Mouse (Mus musculus) midbrain, embryonic 11.5 days (tissue): ENCODE results near the gene Pet100. TPM values are rescaled to one million over a fixed set of nuclear protein-coding genes. Genes with fewer than 3 reads are reported as not detected.

Experiments used
- ATAC-seq: fragments of 200-750 bp; cut with Nextera tagmentation; 2 replicates; pipeline ENCODE4 v1.8.0; 2017; ENCODE audit warnings: moderate TSS enrichment, moderate library complexity; ENCODE audit not compliant: low FRiP score
- DNase-seq: peaks from one replicate; pipeline ENCODE4 v3.0.0; 2015; ENCODE audit warnings: low spot score; ENCODE audit errors: missing footprints
- H3K27ac ChIP-seq: fragments of 300-500 bp; sonication (generic); 2 replicates; pipeline ENCODE4 v1.5.1; 2014; ENCODE audit warnings: low read depth, low read length
- H3K27me3 ChIP-seq: fragments of 300-500 bp; sonication (generic); 2 replicates; pipeline ENCODE4 v1.6.1; 2014; ENCODE audit warnings: mild to moderate bottlenecking, low read length, moderate library complexity, mixed read lengths; ENCODE audit not compliant: control insufficient read depth, insufficient read depth
- H3K36me3 ChIP-seq: fragments of 300-500 bp; sonication (generic); 2 replicates; pipeline ENCODE4 v1.6.1; 2014; ENCODE audit warnings: mild to moderate bottlenecking, low read length, moderate library complexity, mixed read lengths; ENCODE audit not compliant: control insufficient read depth, insufficient read depth
- H3K4me1 ChIP-seq: fragments of 300-500 bp; sonication (generic); 2 replicates; pipeline ENCODE4 v1.6.1; 2014; ENCODE audit warnings: low read length; ENCODE audit not compliant: control insufficient read depth, insufficient read depth
- H3K4me2 ChIP-seq: fragments of 300-500 bp; sonication (generic); 2 replicates; pipeline ENCODE4 v1.6.1; 2014; ENCODE audit warnings: mild to moderate bottlenecking, moderate library complexity
- H3K4me3 ChIP-seq: fragments of 300-500 bp; sonication (generic); 2 replicates; pipeline ENCODE4 v1.5.1; 2014; ENCODE audit warnings: low read depth, low read length
- H3K9ac ChIP-seq: fragments of 300-500 bp; sonication (generic); 2 replicates; pipeline ENCODE4 v1.6.1; 2014; ENCODE audit warnings: low read length
- H3K9me3 ChIP-seq: fragments of 300-500 bp; sonication (generic); 2 replicates; pipeline ENCODE4 v1.6.1; 2016; ENCODE audit warnings: low read length; ENCODE audit not compliant: control insufficient read depth
- WGBS: fragments of 180-500 bp; shearing (Covaris S2); extraction: QIAGEN DNeasy Blood & Tissue Kit; methylation state at CpG from one replicate; pipeline ENCODE4 v1.1.7; 2014; 5-methylcytosine and 5-hydroxymethylcytosine counted together
- polyA plus RNA-seq: library from polyadenylated mRNA; unstranded; fragments of >200 nt; fragmentation: Nextera tagmentation; extraction: Ambion mirVana; gene quantifications from 2 replicates; pipeline ENCODE4 v1.2.1, GENCODE M21; 2014

Gene Pet100
- polyA plus RNA-seq, 1 experiment from 2014 or later, result 113 TPM

DNA sequence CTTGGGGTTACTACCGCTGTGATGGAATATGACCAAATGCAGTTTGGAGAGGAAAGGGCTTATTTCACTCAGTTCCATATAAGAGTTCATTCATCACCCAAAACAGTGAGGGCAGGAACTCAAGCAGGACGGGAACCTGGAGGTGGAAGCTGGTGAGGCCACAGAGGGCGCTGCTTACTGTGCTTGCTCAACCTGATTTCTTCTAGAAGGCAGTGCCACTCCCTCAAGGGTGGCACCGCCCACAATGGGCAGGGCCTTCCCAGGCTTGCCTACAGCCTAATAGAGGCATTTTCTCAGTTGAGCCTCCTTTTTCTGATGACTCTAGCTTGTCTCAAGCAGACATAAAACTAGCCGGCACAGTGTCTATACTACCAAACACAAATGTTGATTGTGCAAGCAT lies 24.5 kb downstream of the Pet100 start:
- no peak for DNase-seq
- no peaks in the 10 kb centered on the region for H3K36me3 ChIP-seq
- H3K4me1 ChIP-seq, result no peaks in the 10 kb centered on the region
- no peaks in the 10 kb centered on the region for H3K9me3 ChIP-seq
- no peak overlapping the region for H3K4me2 ChIP-seq
- H3K27me3 ChIP-seq, result no peaks in the 10 kb centered on the region
- no peak for ATAC-seq
- 24% methylated on average over 5 of the region's 5 CpGs for WGBS
- H3K9ac ChIP-seq, result no peak overlapping the region
- H3K4me3 ChIP-seq, result no peak overlapping the region
- H3K27ac ChIP-seq, result no peak overlapping the region

GRCm38 (mm10) chr8:3646824-3647531 lies 25.6 kb downstream of the Pet100 start:
- H3K4me2 ChIP-seq, result no peak overlapping the region
- H3K9ac ChIP-seq, result no peak overlapping the region
- H3K27ac ChIP-seq, result no peak overlapping the region
- ATAC-seq (no peak), DNase-seq (no peak)
- H3K36me3 ChIP-seq, result no peaks in the 10 kb centered on the region
- WGBS, result 84% methylated on average over 6 of the region's 6 CpGs
- no peak overlapping the region for H3K4me3 ChIP-seq
- H3K9me3 ChIP-seq, result no peaks in the 10 kb centered on the region
- no peaks in the 10 kb centered on the region for H3K4me1 ChIP-seq
- no peaks in the 10 kb centered on the region for H3K27me3 ChIP-seq

GRCm38 (mm10) chr8:3647561-3647960 lies 26.2 kb downstream of the Pet100 start:
- Histone ChIP-seq H3K9me3 (no peaks in the 10 kb centered on the region), H3K4me3 (no peak overlapping the region), H3K9ac (no peak overlapping the region), H3K27me3 (no peaks in the 10 kb centered on the region), H3K36me3 (no peaks in the 10 kb centered on the region), H3K27ac (no peak overlapping the region), H3K4me1 (no peaks in the 10 kb centered on the region), H3K4me2 (no peak overlapping the region)
- 84% methylated on average over 4 of the region's 4 CpGs for WGBS
- ATAC-seq (no peak), DNase-seq (no peak)

- WGBS, result 78% methylated on average over 2 of the region's 2 CpGs
- ATAC-seq (no peak), DNase-seq (no peak)
- Histone ChIP-seq H3K4me2 (no peak overlapping the region), H3K4me1 (no peaks in the 10 kb centered on the region), H3K27me3 (no peaks in the 10 kb centered on the region), H3K4me3 (no peak overlapping the region), H3K9ac (no peak overlapping the region), H3K27ac (no peak overlapping the region), H3K9me3 (no peaks in the 10 kb centered on the region), H3K36me3 (no peaks in the 10 kb centered on the region)
Observed at GRCm38 (mm10) chr8:3648268-3648667, 26.9 kb downstream of the Pet100 start.

- no peak for DNase-seq
- Histone ChIP-seq H3K9me3 (no peaks in the 10 kb centered on the region), H3K27ac (no peak overlapping the region), H3K27me3 (no peaks in the 10 kb centered on the region), H3K36me3 (no peaks in the 10 kb centered on the region), H3K4me2 (no peak overlapping the region), H3K4me1 (no peaks in the 10 kb centered on the region), H3K4me3 (no peak overlapping the region), H3K9ac (no peak overlapping the region)
- 27% methylated on average over 1 of the region's 1 CpGs for WGBS
- ATAC-seq, result no peak
Observed at GRCm38 (mm10) chr8:3648990-3649389, 27.6 kb downstream of the Pet100 start.

- Histone ChIP-seq H3K9me3 (no peaks in the 10 kb centered on the region), H3K27ac (no peak overlapping the region), H3K9ac (no peak overlapping the region), H3K4me3 (no peak overlapping the region), H3K4me1 (peaks cover 8% of the 10 kb centered on the region), H3K4me2 (no peak overlapping the region), H3K27me3 (no peaks in the 10 kb centered on the region), H3K36me3 (no peaks in the 10 kb centered on the region)
- ATAC-seq, result no peak
- no peak for DNase-seq
- WGBS, result 71% methylated on average over 3 of the region's 3 CpGs
Observed at GRCm38 (mm10) chr8:3652845-3653244, 31.5 kb downstream of the Pet100 start.

DNA sequence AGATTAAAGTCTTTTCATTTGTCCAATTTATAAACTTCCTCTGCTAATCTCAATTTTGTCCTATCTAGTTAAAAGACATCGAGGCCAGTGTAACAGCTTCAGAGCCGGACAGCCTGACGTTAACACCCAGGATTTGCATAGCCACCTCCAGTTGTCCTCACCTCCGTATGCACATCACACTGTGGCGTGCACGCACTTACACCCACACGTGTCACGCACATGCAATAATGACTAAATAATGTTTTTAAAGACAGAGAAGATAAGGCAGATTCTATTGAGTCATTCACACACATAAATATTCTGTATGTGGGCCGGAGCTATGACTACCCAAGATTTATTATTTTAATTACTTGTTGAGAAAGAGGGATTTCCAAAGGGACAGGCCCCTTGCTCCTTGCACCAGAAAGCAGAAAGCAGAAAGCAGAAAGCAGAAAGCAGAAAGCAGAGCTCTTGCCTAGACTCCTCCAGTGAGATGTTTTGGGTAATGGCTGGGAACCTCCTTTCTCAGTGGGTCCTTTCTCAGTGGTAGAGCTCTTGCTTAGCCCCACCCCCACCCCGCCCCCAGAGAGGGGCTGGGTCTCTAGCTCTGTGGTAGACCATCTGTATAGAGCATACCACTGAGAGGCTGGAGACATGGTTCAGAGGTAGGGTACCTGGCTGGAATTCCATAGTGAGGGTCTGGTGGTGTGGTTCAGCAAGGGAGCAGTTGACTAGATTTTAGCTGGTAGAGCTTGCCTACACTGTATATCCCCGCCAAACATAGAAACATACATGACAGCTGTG lies 33.6 kb downstream of the Pet100 start:
- Histone ChIP-seq H3K4me3 (no peak overlapping the region), H3K27ac (no peak overlapping the region), H3K4me2 (no peak overlapping the region), H3K4me1 (peaks cover 8% of the 10 kb centered on the region), H3K27me3 (no peaks in the 10 kb centered on the region), H3K9me3 (no peaks in the 10 kb centered on the region), H3K36me3 (no peaks in the 10 kb centered on the region), H3K9ac (no peak overlapping the region)
- 75% methylated on average over 11 of the region's 11 CpGs for WGBS
- ATAC-seq (no peak), DNase-seq (no peak)

DNA sequence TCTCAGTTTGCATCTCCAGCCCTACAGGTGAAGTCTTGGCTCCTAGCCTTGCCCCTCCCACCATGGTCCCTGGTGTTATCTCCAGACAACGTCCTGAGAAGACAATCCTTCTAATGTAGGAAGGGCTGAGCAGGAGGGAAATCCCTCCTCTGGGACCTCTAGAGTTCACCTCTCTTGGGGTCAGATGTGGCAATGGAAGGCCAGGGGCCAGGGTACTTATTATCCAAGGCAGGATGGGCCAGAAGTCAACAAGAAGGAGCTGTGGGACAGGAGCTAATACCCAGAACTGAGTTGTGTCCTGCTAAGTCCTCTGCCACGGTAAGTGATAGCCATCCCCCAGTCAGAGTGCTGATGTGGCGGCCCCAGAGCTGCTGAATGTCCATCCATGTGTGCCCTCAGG lies 34.2 kb downstream of the Pet100 start, which contains the start of gene Retn:
TSS of gene Retn (plus strand) at position 245 of the 400 bp plus-strand sequence.
- 84% methylated on average over 3 of the region's 3 CpGs for WGBS

GRCm38 (mm10) chr8:3656725-3657381 lies 35.5 kb downstream of the Pet100 start:
- ATAC-seq (peak; percentile 67; the same call in 1 of the 2 replicates), DNase-seq (peak; percentile 87)
- Histone ChIP-seq H3K4me2 (peak overlapping the region; percentile 24), H3K27ac (no peak overlapping the region), H3K27me3 (no peaks in the 10 kb centered on the region), H3K36me3 (no peaks in the 10 kb centered on the region), H3K4me3 (no peak overlapping the region), H3K9ac (0 out of 2 replicates have a peak overlapping the region, but pooled peaks have one; percentile 12), H3K4me1 (peaks cover 8% of the 10 kb centered on the region), H3K9me3 (no peaks in the 10 kb centered on the region)
- 27% methylated on average over 7 of the region's 7 CpGs for WGBS

More for the DNA sequence above, 34.2 kb downstream of the Pet100 start, which contains the start of gene Retn:
- H3K27me3 ChIP-seq, result no peaks in the 10 kb centered on the region
- H3K27ac ChIP-seq, result no peak within 1 kb of the TSS
- ATAC-seq (no peak), DNase-seq (no peak)
- H3K9ac ChIP-seq, result no peak within 1 kb of the TSS
- no peak within 1 kb of the TSS for H3K4me3 ChIP-seq
- H3K36me3 ChIP-seq, result no peaks in the 10 kb centered on the region
- no peak within 1 kb of the TSS for H3K4me2 ChIP-seq
- no peaks in the 10 kb centered on the region for H3K9me3 ChIP-seq
- H3K4me1 ChIP-seq, result peaks cover 8% of the 10 kb centered on the region
